ENCODE assay signal across 9 mouse cellular contexts in genomic region chr17:24529883-24530282, GRCm38 (mm10). TPM values are rescaled to one million over a fixed set of nuclear protein-coding genes. Genes with fewer than 3 reads are reported as not detected.
DNase-seq lines count a peak whose midpoint lies in the region; ATAC-seq and TF ChIP-seq lines count a peak whose summit lies in the region.
"Had no signal": no experiment of that assay in that cellular context is flagged by ENCODE, and none has a peak within 500 bp of the region (broad histone marks: within the 10 kb centered on the region; RNA-seq: fewer than 3 reads in every experiment).

No protein-coding gene starts in this region.

- peaks cover 39% of the 10 kb centered on the region for H3K79me2 ChIP-seq in MEL (ENCODE audit: control insufficient read depth, insufficient read depth, low read length, poor library complexity)

- TF ChIP-seq CTCF in MEL (IDR thresholded peaks at IDR 0.05 in 2 of 3, conservative IDR thresholded peaks at IDR 0.05 in 1 of 3; ENCODE audit: control insufficient read depth in 1 of 3, insufficient read depth in 1 of 3, low read depth in 2 of 3, low read length in 3 of 3, poor library complexity in 1 of 3, severe bottlenecking in 1 of 3) = no peak

- peak overlapping the region; percentile 61 for H3K9ac ChIP-seq in heart, embryonic 15.5 days
- peak overlapping the region; percentile 76 for H3K9ac ChIP-seq in MEL (ENCODE audit: control insufficient read depth, low read depth, low read length, poor library complexity, severe bottlenecking)
- H3K9ac ChIP-seq in hindbrain, embryonic 13.5 days = peak overlapping the region; percentile 83
- H3K9ac ChIP-seq in midbrain, embryonic 11.5 days (ENCODE audit: low read length) = peak overlapping the region; percentile 79

- TF ChIP-seq EP300 in MEL (IDR thresholded peaks at IDR 0.05; ENCODE audit: low read depth in 1 of 2, low read length in 2 of 2) = no peak

- H3K27ac ChIP-seq in heart, embryonic 15.5 days = peak overlapping the region; percentile 70; the same call in 1 of the 2 replicates
- H3K27ac ChIP-seq in MEL (ENCODE audit: control insufficient read depth, low read depth, low read length) = peak overlapping the region; percentile 81
- H3K27ac ChIP-seq in hindbrain, embryonic 13.5 days = peak overlapping the region; percentile 58
- no peak overlapping the region for H3K27ac ChIP-seq in midbrain, embryonic 11.5 days (ENCODE audit: low read depth, low read length)

- H3K4me3 ChIP-seq in heart, embryonic 15.5 days = peak overlapping the region; percentile 75
- H3K4me3 ChIP-seq in MEL (ENCODE audit: control insufficient read depth in 1 of 2, insufficient read depth in 1 of 2, low read depth in 2 of 2, low read length in 2 of 2) = peak overlapping the region in 1 of 2 experiments; percentile 71; a peak in 2 of 4 replicates
- peak overlapping the region; percentile 62 for H3K4me3 ChIP-seq in hindbrain, embryonic 13.5 days
- peak overlapping the region; percentile 61 for H3K4me3 ChIP-seq in midbrain, embryonic 11.5 days (ENCODE audit: low read depth, low read length)

- H3K4me2 ChIP-seq in heart, embryonic 15.5 days = peak overlapping the region; percentile 79
- peak overlapping the region; percentile 83 for H3K4me2 ChIP-seq in hindbrain, embryonic 13.5 days
- H3K4me2 ChIP-seq in midbrain, embryonic 11.5 days = peak overlapping the region; percentile 91

- H3K9me3 ChIP-seq in heart, embryonic 15.5 days (replicated peaks) = no peaks in the 10 kb centered on the region
- no peaks in the 10 kb centered on the region for H3K9me3 ChIP-seq in MEL (replicated peaks; ENCODE audit: insufficient read depth, low read length)
- H3K9me3 ChIP-seq in hindbrain, embryonic 13.5 days = no peaks in the 10 kb centered on the region
- no peaks in the 10 kb centered on the region for H3K9me3 ChIP-seq in midbrain, embryonic 11.5 days (ENCODE audit: control insufficient read depth, low read length)

- intact Hi-C loops in left cerebral cortex, postnatal 36 days (cut with DNase I) = no loop called here

- WGBS in heart, embryonic 15.5 days = 30% methylated on average over 5 of the region's 5 CpGs
- WGBS in hindbrain, embryonic 13.5 days = 19% methylated on average over 5 of the region's 5 CpGs
- WGBS in midbrain, embryonic 11.5 days = 27% methylated on average over 5 of the region's 5 CpGs

- TF ChIP-seq RAD21 in MEL (IDR thresholded peaks at IDR 0.05; ENCODE audit: low read depth, low read length) = no peak

- peaks cover 57% of the 10 kb centered on the region for H3K4me1 ChIP-seq in heart, embryonic 15.5 days (replicated peaks)
- peaks cover 0 to 8% of the 10 kb centered on the region in 2 experiments; a peak in 1 of 4 replicates for H3K4me1 ChIP-seq in MEL (ENCODE audit: control insufficient read depth in 1 of 2, insufficient read depth in 2 of 2, low read length in 2 of 2)
- H3K4me1 ChIP-seq in hindbrain, embryonic 13.5 days (replicated peaks) = peaks cover 74% of the 10 kb centered on the region
- peaks cover 34% of the 10 kb centered on the region for H3K4me1 ChIP-seq in midbrain, embryonic 11.5 days (ENCODE audit: control insufficient read depth, insufficient read depth, low read length)

- DNase-seq in heart, adult 18-20 months = no peak
- DNase-seq in MEL (ENCODE audit: low read depth, low spot score) = peak; percentile 67
- no peak for DNase-seq in midbrain, embryonic 11.5 days (ENCODE audit: low spot score, missing footprints)
- DNase-seq in left cerebral cortex, postnatal 36 days (ENCODE audit: low spot score in 2 of 2) = no peak
- no peak for DNase-seq in frontal cortex, adult 2 months (ENCODE audit: extremely low spot score in 1 of 2, low spot score in 1 of 2)
- DNase-seq in layer of hippocampus, postnatal 14 days (ENCODE audit: low spot score in 2 of 2) = no peak

- no peaks in the 10 kb centered on the region; the same call in 1 of the 2 replicates for H3K36me3 ChIP-seq in heart, embryonic 15.5 days
- H3K36me3 ChIP-seq in MEL (ENCODE audit: control insufficient read depth in 1 of 2, insufficient read depth in 2 of 2, low read length in 2 of 2) = peaks cover 0 to 10% of the 10 kb centered on the region in 2 experiments; a peak in 3 of 4 replicates
- peaks cover 14% of the 10 kb centered on the region for H3K36me3 ChIP-seq in hindbrain, embryonic 13.5 days
- no peaks in the 10 kb centered on the region for H3K36me3 ChIP-seq in midbrain, embryonic 11.5 days (ENCODE audit: control insufficient read depth, insufficient read depth, low read length)

- TF ChIP-seq POLR2A in MEL (IDR thresholded peaks at IDR 0.05; ENCODE audit: control insufficient read depth in 1 of 2, insufficient read depth in 1 of 2, low read depth in 1 of 2, low read length in 2 of 2, poor library complexity in 1 of 2) = peak; percentile 26 to 48; a peak in 3 of 4 replicates

- 0 out of 2 replicates have a peak, but pooled peaks cover 5% of the 10 kb centered on the region for H3K27me3 ChIP-seq in heart, embryonic 15.5 days
- no peaks in the 10 kb centered on the region for H3K27me3 ChIP-seq in MEL (ENCODE audit: control insufficient read depth in 1 of 2, insufficient read depth in 2 of 2, low read length in 2 of 2)
- H3K27me3 ChIP-seq in hindbrain, embryonic 13.5 days = peaks cover 11% of the 10 kb centered on the region; the same call in 1 of the 2 replicates
- H3K27me3 ChIP-seq in midbrain, embryonic 11.5 days (ENCODE audit: control insufficient read depth, insufficient read depth, low read length) = no peaks in the 10 kb centered on the region
- H3K27me3 ChIP-seq: Patski had no signal

- ATAC-seq in heart, embryonic 15.5 days (replicated peaks; ENCODE audit: insufficient number of reproducible peaks, insufficient read depth, low FRiP score, low read depth) = no peak
- no peak for ATAC-seq in hindbrain, embryonic 13.5 days (ENCODE audit: low FRiP score)
- ATAC-seq in midbrain, embryonic 11.5 days (ENCODE audit: low FRiP score) = no peak
- ATAC-seq: Patski had no signal

RNA-seq across cellular contexts. Expression of gene Traf7, which starts 2.1 kb away (rescaled TPM):
- 59.2 and 84.9 TPM in 2 replicates for polyA plus RNA-seq in heart, embryonic 15.5 days (2015; fragmentation: Nextera tagmentation; extraction: Ambion mirVana)
- 10 to 100 TPM; 35.8 to 38.5 TPM for total RNA-seq in heart, adult 18-20 months (2021)
- 118 and 121 TPM in 2 replicates for total RNA-seq in MEL (2012; rRNA removed)
- polyA plus RNA-seq in MEL (2012; ENCODE audit: insufficient read depth in 1 of 2, insufficient read length in 2 of 2, low read depth in 1 of 2, low replicate concordance in 2 of 2, missing spikeins in 1 of 2) = 100 to 1,000 TPM in 1 of 2 experiments, not detected in 1; 261 TPM
- polyA plus RNA-seq in hindbrain, embryonic 13.5 days (2015; fragmentation: Nextera tagmentation; extraction: Ambion mirVana) = 86.0 and 89.9 TPM in 2 replicates
- polyA plus RNA-seq in midbrain, embryonic 11.5 days (2014; fragmentation: Nextera tagmentation; extraction: Ambion mirVana) = 67.1 and 80.8 TPM in 2 replicates
- total RNA-seq in left cerebral cortex, postnatal 36 days (2021) = 10 to 100 TPM; 69.6 to 95.6 TPM
- 194 and 212 TPM in 2 replicates for polyA plus RNA-seq in frontal cortex, adult 2 months (2012; rRNA removed)
- 10 to 100 TPM; 93.6 to 96.0 TPM for total RNA-seq in layer of hippocampus, postnatal 14 days (2021)

RNA-seq across cellular contexts. Expression of gene Rab26, which starts 4.1 kb away (rescaled TPM):
- 0.97 and 1.2 TPM in 2 replicates for polyA plus RNA-seq in heart, embryonic 15.5 days (2015; fragmentation: Nextera tagmentation; extraction: Ambion mirVana)
- total RNA-seq in heart, adult 18-20 months (2021) = not detected
- 0.89 and 1.0 TPM in 2 replicates for total RNA-seq in MEL (2012; rRNA removed)
- polyA plus RNA-seq in MEL (2012; ENCODE audit: insufficient read depth in 1 of 2, insufficient read length in 2 of 2, low read depth in 1 of 2, low replicate concordance in 2 of 2, missing spikeins in 1 of 2) = 1 to 10 TPM in 1 of 2 experiments, not detected in 1; 1.1 TPM
- polyA plus RNA-seq in hindbrain, embryonic 13.5 days (2015; fragmentation: Nextera tagmentation; extraction: Ambion mirVana) = 2.8 and 3.1 TPM in 2 replicates
- 1.8 and 2.2 TPM in 2 replicates for polyA plus RNA-seq in midbrain, embryonic 11.5 days (2014; fragmentation: Nextera tagmentation; extraction: Ambion mirVana)
- total RNA-seq in left cerebral cortex, postnatal 36 days (2021) = 10 to 100 TPM; 51.0 to 51.3 TPM
- 97.2 and 118 TPM in 2 replicates for polyA plus RNA-seq in frontal cortex, adult 2 months (2012; rRNA removed)
- total RNA-seq in layer of hippocampus, postnatal 14 days (2021) = 10 to 100 TPM; 60.1 to 69.3 TPM

RNA-seq across cellular contexts. Expression of gene Pkd1, which starts 19.8 kb away (rescaled TPM):
- 12.4 and 21.1 TPM in 2 replicates for polyA plus RNA-seq in heart, embryonic 15.5 days (2015; fragmentation: Nextera tagmentation; extraction: Ambion mirVana)
- total RNA-seq in heart, adult 18-20 months (2021) = 10 to 100 TPM; 34.1 to 34.5 TPM
- 10.3 and 10.6 TPM in 2 replicates for total RNA-seq in MEL (2012; rRNA removed)
- 10 to 100 TPM in 1 of 2 experiments, not detected in 1; 10.7 TPM for polyA plus RNA-seq in MEL (2012; ENCODE audit: insufficient read depth in 1 of 2, insufficient read length in 2 of 2, low read depth in 1 of 2, low replicate concordance in 2 of 2, missing spikeins in 1 of 2)
- polyA plus RNA-seq in hindbrain, embryonic 13.5 days (2015; fragmentation: Nextera tagmentation; extraction: Ambion mirVana) = 20.1 and 21.6 TPM in 2 replicates
- polyA plus RNA-seq in midbrain, embryonic 11.5 days (2014; fragmentation: Nextera tagmentation; extraction: Ambion mirVana) = 11.9 and 18.5 TPM in 2 replicates
- total RNA-seq in left cerebral cortex, postnatal 36 days (2021) = 10 to 100 TPM; 62.7 to 85.4 TPM
- 85.1 and 85.3 TPM in 2 replicates for polyA plus RNA-seq in frontal cortex, adult 2 months (2012; rRNA removed)
- total RNA-seq in layer of hippocampus, postnatal 14 days (2021) = 10 to 100 TPM; 71.1 to 85.9 TPM

RNA-seq across cellular contexts. Expression of gene Caskin1, which starts 41.5 kb away (rescaled TPM):
- polyA plus RNA-seq in heart, embryonic 15.5 days (2015; fragmentation: Nextera tagmentation; extraction: Ambion mirVana) = 0.39 and 0.94 TPM in 2 replicates
- under 1 TPM; 0.15 to 0.20 TPM for total RNA-seq in heart, adult 18-20 months (2021)
- 0.04 and 0.07 TPM in 2 replicates for total RNA-seq in MEL (2012; rRNA removed)
- under 1 TPM in 1 of 2 experiments, not detected in 1; 0.38 TPM for polyA plus RNA-seq in MEL (2012; ENCODE audit: insufficient read depth in 1 of 2, insufficient read length in 2 of 2, low read depth in 1 of 2, low replicate concordance in 2 of 2, missing spikeins in 1 of 2)
- 32.8 and 34.3 TPM in 2 replicates for polyA plus RNA-seq in hindbrain, embryonic 13.5 days (2015; fragmentation: Nextera tagmentation; extraction: Ambion mirVana)
- 5.5 and 6.2 TPM in 2 replicates for polyA plus RNA-seq in midbrain, embryonic 11.5 days (2014; fragmentation: Nextera tagmentation; extraction: Ambion mirVana)
- 100 to 1,000 TPM; 110 to 140 TPM for total RNA-seq in left cerebral cortex, postnatal 36 days (2021)
- 116 and 124 TPM in 2 replicates for polyA plus RNA-seq in frontal cortex, adult 2 months (2012; rRNA removed)
- total RNA-seq in layer of hippocampus, postnatal 14 days (2021) = 100 to 1,000 TPM; 155 to 161 TPM

RNA-seq across cellular contexts. Expression of gene Mlst8, which starts 51.0 kb away (rescaled TPM):
- polyA plus RNA-seq in heart, embryonic 15.5 days (2015; fragmentation: Nextera tagmentation; extraction: Ambion mirVana) = 15.2 and 18.8 TPM in 2 replicates
- 10 to 100 TPM in 1 of 2 experiments, 1 to 10 TPM in 1; 8.1 to 10.3 TPM for total RNA-seq in heart, adult 18-20 months (2021)
- total RNA-seq in MEL (2012; rRNA removed) = 28.5 and 35.4 TPM in 2 replicates
- polyA plus RNA-seq in MEL (2012; ENCODE audit: insufficient read depth in 1 of 2, insufficient read length in 2 of 2, low read depth in 1 of 2, low replicate concordance in 2 of 2, missing spikeins in 1 of 2) = 10 to 100 TPM in 1 of 2 experiments, not detected in 1; 57.3 TPM
- polyA plus RNA-seq in hindbrain, embryonic 13.5 days (2015; fragmentation: Nextera tagmentation; extraction: Ambion mirVana) = 35.5 and 36.1 TPM in 2 replicates
- polyA plus RNA-seq in midbrain, embryonic 11.5 days (2014; fragmentation: Nextera tagmentation; extraction: Ambion mirVana) = 28.9 and 30.3 TPM in 2 replicates
- total RNA-seq in left cerebral cortex, postnatal 36 days (2021) = 10 to 100 TPM; 35.1 to 35.8 TPM
- 37.9 and 45.7 TPM in 2 replicates for polyA plus RNA-seq in frontal cortex, adult 2 months (2012; rRNA removed)
- total RNA-seq in layer of hippocampus, postnatal 14 days (2021) = 10 to 100 TPM; 30.7 to 32.1 TPM

Comparison
In these comparisons a context has a peak if more than half of its experiments do, and no peak if none do; other contexts are left out.
1. RNA of gene Rab26, which starts 4.1 kb away (polyA plus RNA-seq): 97.2 to 118 TPM in frontal cortex, adult 2 months; 2.8 to 3.1 TPM in hindbrain, embryonic 13.5 days, 1.8 to 2.2 TPM in midbrain, embryonic 11.5 days, 1.1 TPM in MEL and 0.97 to 1.2 TPM in heart, embryonic 15.5 days; every median in the first group is over 10 times any median in the second.
2. Peak in every context shown above with its lines, with median percentiles within 50 percentile points of each other: H3K4me2 ChIP-seq and H3K9ac ChIP-seq.